Mouse (Mus musculus) spleen, adult 2 months (tissue): ENCODE measurements around the gene Acsl3. TPM values are rescaled to one million over a fixed set of nuclear protein-coding genes. Genes with fewer than 3 reads are reported as not detected.

Experiments used
- DNase-seq, 2 experiments: peaks; one replicate each; pipeline versions ENCODE4 v3.0.0 to v3.0.0-alpha.2; 2012 to 2021; ENCODE audit warnings: low spot score in 2 of 2, low read depth in 1 of 2
- H3K27ac ChIP-seq: fragments of 200-500 bp; 2 replicates; pipeline ENCODE4 v1.5.1; 2012; ENCODE audit warnings: low read length, inconsistent platforms; ENCODE audit not compliant: insufficient read depth
- H3K27me3 ChIP-seq: fragments of 200-500 bp; 2 replicates; pipeline ENCODE4 v1.6.1; 2012; ENCODE audit warnings: mild to moderate bottlenecking, moderate library complexity, low read length, inconsistent platforms; ENCODE audit not compliant: control insufficient read depth, insufficient read depth
- H3K36me3 ChIP-seq: fragments of 200-500 bp; 2 replicates; pipeline ENCODE4 v1.6.1; 2012; ENCODE audit warnings: mild to moderate bottlenecking, low read length, inconsistent platforms; ENCODE audit not compliant: control insufficient read depth, insufficient read depth
- H3K4me1 ChIP-seq: fragments of 200-500 bp; 2 replicates; pipeline ENCODE4 v1.6.1; 2011; ENCODE audit warnings: inconsistent platforms; ENCODE audit not compliant: control insufficient read depth, insufficient read depth, insufficient read length
- H3K4me3 ChIP-seq: fragments of 200-500 bp; 2 replicates; pipeline ENCODE4 v1.5.1; 2011; ENCODE audit warnings: mild to moderate bottlenecking, inconsistent platforms; ENCODE audit not compliant: insufficient read depth, insufficient read length; ENCODE audit errors: extremely low read depth
- CTCF ChIP-seq: fragments of 200-500 bp; IDR thresholded peaks from 2 replicates; pipeline ENCODE4 v1.5.1; 2011; ENCODE audit warnings: mild to moderate bottlenecking, inconsistent platforms; ENCODE audit not compliant: insufficient read depth, insufficient read length, insufficient replicate concordance; ENCODE audit errors: extremely low read depth
- POLR2A ChIP-seq: fragments of 200-500 bp; IDR thresholded peaks from 2 replicates; pipeline ENCODE4 v1.6.1; 2011; ENCODE audit warnings: low read depth, low read length, inconsistent platforms
- WGBS: fragments of 180-500 bp; shearing (Covaris S2); methylation state at CpG from one replicate; pipeline ENCODE4 v1.1.7; 2018; 5-methylcytosine and 5-hydroxymethylcytosine counted together
- polyA plus RNA-seq: library from polyadenylated mRNA; depleted of rRNA; stranded (reverse); fragments of >200 nt; gene quantifications from 2 replicates; pipeline ENCODE4 v1.2.3, GENCODE M21; 2012; rRNA removed

Gene Acsl3
- polyA plus RNA-seq, result 1.6 and 1.8 TPM in 2 replicates

DNA sequence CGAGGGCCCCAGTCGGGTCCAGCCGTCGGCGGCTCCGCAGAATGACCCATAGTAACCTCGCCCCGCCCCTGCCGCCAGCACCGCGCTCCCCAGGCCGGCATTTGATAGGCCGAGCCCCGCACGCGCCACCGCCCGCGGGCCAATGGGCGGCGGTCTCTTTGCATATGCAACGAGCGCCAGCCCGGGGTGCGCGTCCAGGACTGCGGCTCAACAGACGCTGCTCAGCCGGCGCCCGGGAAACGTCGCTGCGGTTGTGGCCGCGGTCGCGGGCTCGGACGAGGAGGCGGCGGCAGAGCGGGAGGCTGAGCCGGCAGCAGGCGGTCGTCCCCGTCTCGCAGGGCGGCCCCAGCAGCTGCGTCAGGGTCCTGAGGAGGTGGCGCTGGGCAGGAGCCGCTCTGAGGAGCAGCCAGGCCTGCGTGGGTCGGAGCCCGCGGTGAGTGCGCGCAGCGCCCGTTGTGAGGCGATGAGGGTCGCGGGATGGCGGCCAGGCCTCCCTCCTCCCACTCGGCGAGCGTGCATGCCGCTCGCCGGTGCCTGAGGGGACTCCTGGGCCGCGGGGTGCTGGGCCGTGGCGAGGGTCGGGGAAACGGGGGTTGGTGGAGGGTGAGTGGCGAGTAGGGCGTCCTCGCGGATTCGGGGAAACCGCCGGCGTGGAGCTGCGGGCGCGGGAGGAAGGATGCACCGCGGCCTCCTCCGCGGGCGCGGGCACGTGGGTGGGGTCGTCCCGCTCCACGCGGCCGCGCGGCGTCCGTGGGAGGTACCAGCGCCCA lies at the start of gene Acsl3, which contains the start of gene Utp14b:
Acsl3 (plus strand) TSS at position 155 of the 770 bp plus-strand sequence.
Utp14b (plus strand) TSS at position 368 of the 770 bp plus-strand sequence.
- peak within 1 kb of the TSS; percentile 98 for H3K4me3 ChIP-seq
- H3K4me1 ChIP-seq, result no peaks in the 10 kb centered on the region; the same call in 1 of the 2 replicates
- 0 out of 2 replicates have a peak, but pooled peaks cover 3% of the 10 kb centered on the region for H3K27me3 ChIP-seq
- peak; percentile 78 to 95 for DNase-seq
- peak within 1 kb of the TSS; percentile 74 for H3K27ac ChIP-seq
- under 1% methylated on average over 101 of the region's 104 CpGs for WGBS
- TF ChIP-seq POLR2A (peak; percentile 94), CTCF (no peak)
- H3K36me3 ChIP-seq, result no peaks in the 10 kb centered on the region

DNA sequence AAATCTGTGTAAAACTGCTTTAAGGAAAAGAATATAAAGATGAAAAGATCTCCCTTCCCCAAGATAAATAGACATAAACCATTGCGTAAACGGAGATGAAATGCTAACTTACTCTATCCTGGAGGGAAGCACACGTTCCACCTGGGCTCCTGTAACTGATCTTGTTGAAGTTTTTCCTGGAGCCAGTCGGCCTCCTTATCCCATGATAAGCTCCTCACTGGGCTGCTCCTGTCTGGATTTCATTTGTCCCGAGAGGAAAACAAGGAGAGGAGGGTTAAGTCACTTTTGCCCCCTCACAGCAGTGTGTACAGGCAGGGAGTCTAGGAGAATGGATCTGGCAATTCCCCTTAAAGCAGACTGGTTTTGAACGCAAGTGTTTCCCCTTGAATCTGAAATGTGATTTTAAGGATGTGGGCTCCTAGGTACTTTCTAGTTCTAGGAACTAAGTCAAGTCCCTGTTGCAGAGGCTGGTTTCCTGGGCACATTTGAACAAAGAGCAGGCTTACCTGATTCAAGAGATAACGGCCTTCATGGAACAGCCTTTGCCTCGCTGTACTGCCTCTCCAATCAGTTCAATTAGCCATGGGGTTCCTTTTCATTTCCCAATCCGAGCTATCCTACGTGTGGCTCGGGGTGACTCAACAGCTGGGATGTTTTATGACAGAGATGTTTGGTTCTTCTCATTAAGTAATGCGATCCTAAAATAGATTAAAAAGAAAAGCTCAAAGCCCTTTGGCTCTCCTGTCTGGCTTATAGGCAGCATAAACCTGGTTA lies 48.3 kb upstream of the Acsl3 start:
- no peak for DNase-seq
- Histone ChIP-seq H3K4me1 (no peaks in the 10 kb centered on the region), H3K4me3 (no peak overlapping the region), H3K27ac (no peak overlapping the region), H3K36me3 (no peaks in the 10 kb centered on the region), H3K27me3 (no peaks in the 10 kb centered on the region)
- WGBS, result 68% methylated on average over 12 of the region's 12 CpGs
- no peak for TF ChIP-seq POLR2A
- no peak for TF ChIP-seq CTCF

DNA sequence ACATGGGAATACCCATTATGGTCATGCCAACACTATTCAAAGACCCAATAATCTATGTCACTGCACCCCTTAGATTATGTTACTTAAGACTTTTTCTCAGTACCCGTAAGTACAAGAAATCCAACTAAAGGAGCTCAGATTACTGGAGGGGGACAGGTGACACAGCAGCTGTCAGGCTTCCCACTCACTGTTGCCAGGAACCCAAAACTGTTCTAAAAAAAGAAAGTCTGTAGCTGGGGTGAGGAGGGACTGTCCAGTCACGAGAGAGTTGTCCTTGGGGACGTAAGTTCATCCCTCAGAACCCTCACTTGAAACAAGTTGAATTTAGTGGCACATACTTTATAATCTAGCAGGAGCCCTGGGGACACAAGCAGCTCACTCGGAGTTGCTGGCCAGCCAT lies 46.6 kb upstream of the Acsl3 start:
- Histone ChIP-seq H3K36me3 (no peaks in the 10 kb centered on the region), H3K27me3 (no peaks in the 10 kb centered on the region), H3K4me3 (no peak overlapping the region), H3K27ac (no peak overlapping the region), H3K4me1 (no peaks in the 10 kb centered on the region)
- no peak for DNase-seq
- 77% methylated on average over 4 of the region's 4 CpGs for WGBS
- TF ChIP-seq POLR2A, result no peak
- no peak for TF ChIP-seq CTCF

DNA sequence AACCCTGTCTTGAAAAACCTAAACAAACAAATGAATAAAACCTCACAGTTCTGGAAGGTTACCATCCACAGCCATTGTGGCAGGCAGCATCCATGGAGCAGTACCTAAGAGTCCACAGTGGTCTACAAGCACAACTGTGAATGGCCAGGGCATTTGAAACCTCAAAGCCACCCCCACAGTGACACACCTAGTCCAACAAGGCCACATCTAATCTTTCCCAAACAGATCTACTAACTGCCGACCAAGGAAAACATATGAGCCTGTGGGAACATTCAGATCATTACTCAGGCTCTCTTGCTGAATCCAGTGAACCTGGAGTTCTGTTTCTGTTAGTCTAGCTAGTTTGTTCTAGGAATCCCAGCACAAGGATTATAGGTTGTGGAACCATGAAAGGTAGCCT lies 44.7 kb upstream of the Acsl3 start:
- no peaks in the 10 kb centered on the region for H3K4me1 ChIP-seq
- H3K27me3 ChIP-seq, result no peaks in the 10 kb centered on the region
- WGBS, result 85% methylated on average over 1 of the region's 1 CpGs
- no peaks in the 10 kb centered on the region for H3K36me3 ChIP-seq
- no peak overlapping the region for H3K4me3 ChIP-seq
- H3K27ac ChIP-seq, result no peak overlapping the region
- TF ChIP-seq CTCF (no peak), POLR2A (no peak)
- DNase-seq, result no peak

DNA sequence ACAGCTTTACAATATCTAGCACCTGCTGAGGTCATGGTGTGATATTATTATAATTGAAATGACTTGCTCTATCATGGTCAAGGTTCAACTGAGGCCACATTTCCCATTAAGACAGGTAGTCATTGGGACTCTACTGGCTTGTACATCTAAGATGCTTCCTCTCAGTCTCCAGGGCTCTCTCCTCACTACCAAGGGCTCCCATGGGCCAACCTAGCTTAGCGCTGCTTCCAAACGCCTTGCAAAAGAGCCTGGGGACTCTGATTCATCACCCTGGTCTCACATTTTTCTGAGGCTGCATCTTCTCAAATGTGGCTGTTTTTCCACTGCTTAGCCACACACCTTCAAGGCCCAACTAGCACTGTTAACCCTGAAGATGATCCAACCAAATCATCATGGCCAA lies 33.3 kb upstream of the Acsl3 start:
- Histone ChIP-seq H3K27me3 (no peaks in the 10 kb centered on the region), H3K27ac (no peak overlapping the region), H3K4me3 (no peak overlapping the region), H3K4me1 (no peaks in the 10 kb centered on the region), H3K36me3 (no peaks in the 10 kb centered on the region)
- 96% methylated on average over 2 of the region's 2 CpGs for WGBS
- DNase-seq, result no peak
- TF ChIP-seq CTCF (no peak), POLR2A (no peak)

DNA sequence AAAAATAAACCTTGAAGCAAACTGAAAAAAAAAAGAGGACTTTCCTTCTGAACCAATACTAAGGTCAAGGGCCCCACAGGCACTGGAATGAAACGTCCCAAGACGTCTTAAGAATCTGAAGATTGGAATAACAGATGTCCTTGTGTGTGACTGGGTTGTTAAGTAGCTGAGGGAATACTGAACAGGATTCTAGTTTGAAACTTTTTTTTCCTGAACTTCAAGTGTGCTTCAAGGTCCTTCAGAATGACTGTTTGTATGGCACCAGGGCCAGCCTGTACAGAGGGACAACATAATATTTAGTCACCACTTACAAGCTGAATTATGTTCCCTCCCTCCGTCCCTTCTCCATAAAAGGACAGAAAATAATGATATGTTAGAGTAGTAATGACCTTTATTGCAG lies 23.1 kb upstream of the Acsl3 start:
- Histone ChIP-seq H3K27ac (no peak overlapping the region), H3K4me1 (no peaks in the 10 kb centered on the region), H3K27me3 (no peaks in the 10 kb centered on the region), H3K36me3 (no peaks in the 10 kb centered on the region), H3K4me3 (no peak overlapping the region)
- no peak for DNase-seq
- TF ChIP-seq CTCF (no peak), POLR2A (no peak)
- 90% methylated on average over 3 of the region's 3 CpGs for WGBS

DNA sequence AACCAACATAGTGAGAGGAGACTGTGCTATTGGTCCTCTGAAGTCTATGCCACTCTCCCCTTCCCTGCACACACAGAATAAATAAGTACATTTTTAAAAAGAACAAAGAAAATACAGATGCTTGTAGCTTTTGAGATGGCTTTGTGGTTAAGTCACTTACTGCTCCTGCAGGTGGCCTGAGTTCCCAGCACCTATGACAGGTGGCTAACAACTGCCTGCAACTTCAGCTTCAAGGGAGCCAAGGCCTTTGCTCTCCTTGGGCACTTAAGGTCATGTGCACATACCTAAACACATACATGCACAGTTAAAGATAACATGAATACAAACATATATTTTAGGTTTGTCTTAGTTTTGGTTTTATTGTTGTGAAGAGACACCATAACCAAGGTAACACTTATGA lies 16.8 kb upstream of the Acsl3 start:
- Histone ChIP-seq H3K4me3 (no peak overlapping the region), H3K4me1 (no peaks in the 10 kb centered on the region), H3K27ac (no peak overlapping the region), H3K27me3 (no peaks in the 10 kb centered on the region), H3K36me3 (no peaks in the 10 kb centered on the region)
- DNase-seq, result no peak
- no peak for TF ChIP-seq POLR2A
- no peak for TF ChIP-seq CTCF
